Mouse (Mus musculus) stomach, embryonic 14.5 days (tissue): Measurements from ENCODE around the gene Olfr639. TPM values are rescaled to one million over a fixed set of nuclear protein-coding genes. Genes with fewer than 3 reads are reported as not detected.
"Not testable (repeated sequence)": the region's sequence is repeated elsewhere in the genome, so short reads cannot be mapped to it uniquely, and the experiment has no call there.

Experiments used
- ATAC-seq: fragments of 200-750 bp; cut with Nextera tagmentation; 2 replicates; pipeline ENCODE4 v1.8.0; 2017; ENCODE audit warnings: low read depth, moderate TSS enrichment; ENCODE audit not compliant: insufficient number of reproducible peaks, insufficient read depth, low FRiP score
- H3K27ac ChIP-seq: fragments of 300-500 bp; sonication (generic); 2 replicates; pipeline ENCODE4 v1.5.1; 2014; ENCODE audit warnings: mild to moderate bottlenecking, low read length, moderate library complexity, mixed read lengths
- H3K27me3 ChIP-seq: fragments of 300-500 bp; sonication (generic); 2 replicates; pipeline ENCODE4 v1.6.1; 2014; ENCODE audit warnings: low read length, control low read depth, mixed read lengths; ENCODE audit not compliant: control insufficient read depth, insufficient read depth
- H3K36me3 ChIP-seq: fragments of 300-500 bp; sonication (generic); 2 replicates; pipeline ENCODE4 v1.6.1; 2014; ENCODE audit warnings: mild to moderate bottlenecking, control low read depth, low read length, moderate library complexity, mixed read lengths; ENCODE audit not compliant: control insufficient read depth, insufficient read depth
- H3K4me1 ChIP-seq: fragments of 300-500 bp; sonication (generic); 2 replicates; pipeline ENCODE4 v1.6.1; 2014; ENCODE audit warnings: low read length, control low read depth, mixed read lengths; ENCODE audit not compliant: control insufficient read depth, insufficient read depth
- H3K4me2 ChIP-seq: fragments of 300-500 bp; sonication (generic); replicated peaks from 2 replicates; pipeline ENCODE4 v1.6.1; 2014; ENCODE audit warnings: low read depth, low read length, control low read depth
- H3K4me3 ChIP-seq: fragments of 300-500 bp; sonication (generic); 2 replicates; pipeline ENCODE4 v1.5.1; 2014; ENCODE audit warnings: low read depth, low read length, control low read depth
- H3K9ac ChIP-seq: fragments of 300-500 bp; sonication (generic); replicated peaks from 2 replicates; pipeline ENCODE4 v1.6.1; 2014; ENCODE audit warnings: low read depth, mild to moderate bottlenecking, control low read depth, low read length, moderate library complexity, mixed read lengths
- H3K9me3 ChIP-seq: fragments of 300-500 bp; sonication (generic); 2 replicates; pipeline ENCODE4 v1.6.1; 2016; ENCODE audit warnings: low read depth, low read length, control low read depth; ENCODE audit not compliant: control insufficient read depth
- WGBS: fragments of 180-500 bp; shearing (Covaris S2); extraction: QIAGEN DNeasy Blood & Tissue Kit; methylation state at CpG from one replicate; pipeline ENCODE4 v1.1.7; 2014; 5-methylcytosine and 5-hydroxymethylcytosine counted together
- polyA plus RNA-seq: library from polyadenylated mRNA; unstranded; fragments of >200 nt; fragmentation: Nextera tagmentation; extraction: Ambion mirVana; gene quantifications from 2 replicates; pipeline ENCODE4 v1.2.1, GENCODE M21; 2014

The Olfr639 gene
- polyA plus RNA-seq, 1 experiment from 2014 or later, result 0.03 TPM

- H3K27ac ChIP-seq, result no peak overlapping the region
- no peak overlapping the region for H3K4me3 ChIP-seq
- no peaks in the 10 kb centered on the region for H3K4me1 ChIP-seq
- H3K9ac ChIP-seq, result no peak overlapping the region
- WGBS, result 81% methylated on average over 1 of the region's 1 CpGs
- no peaks in the 10 kb centered on the region for H3K36me3 ChIP-seq
- no peak overlapping the region for H3K4me2 ChIP-seq
- H3K9me3 ChIP-seq, result no peaks in the 10 kb centered on the region
- ATAC-seq, result no peak
- H3K27me3 ChIP-seq, result no peaks in the 10 kb centered on the region
Measured at GRCm38 (mm10) chr7:104018953-104019352, 1.9 kb upstream of the Olfr639 start.

GRCm38 (mm10) chr7:103999124-103999523, 18.0 kb downstream of the Olfr639 start:
- Histone ChIP-seq H3K27ac (no peak overlapping the region), H3K4me3 (no peak overlapping the region), H3K4me2 (no peak overlapping the region), H3K9ac (no peak overlapping the region), H3K9me3 (no peaks in the 10 kb centered on the region), H3K27me3 (no peaks in the 10 kb centered on the region), H3K36me3 (no peaks in the 10 kb centered on the region), H3K4me1 (no peaks in the 10 kb centered on the region)
- ATAC-seq, result no peak

DNA sequence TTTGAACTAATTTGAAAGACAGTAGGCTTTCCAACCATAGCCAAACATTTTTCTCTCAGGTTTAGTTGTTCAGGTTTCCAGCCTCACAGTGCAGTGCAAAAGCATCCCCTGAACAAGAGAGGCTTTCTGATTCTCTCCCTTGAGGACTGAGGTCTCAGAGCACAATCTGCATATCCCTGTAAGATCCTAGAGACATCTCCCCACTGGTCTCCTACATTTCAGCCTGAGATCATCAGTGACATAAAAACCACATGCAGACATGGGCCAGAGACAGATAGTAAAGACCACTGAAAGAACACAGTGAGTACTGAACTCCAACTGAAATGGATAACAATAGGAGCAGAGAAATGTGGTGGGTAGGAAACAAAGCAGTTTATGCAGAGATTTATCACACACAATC, 18.7 kb downstream of the Olfr639 start, which contains the start of gene Olfr638:
Gene Olfr638 (plus strand): TSS at position 301 of the 400 bp plus-strand sequence.
- Histone ChIP-seq H3K9me3 (no peaks in the 10 kb centered on the region), H3K27ac (no peak within 1 kb of the TSS), H3K9ac (no peak within 1 kb of the TSS), H3K4me3 (no peak within 1 kb of the TSS), H3K4me2 (no peak within 1 kb of the TSS), H3K36me3 (no peaks in the 10 kb centered on the region), H3K27me3 (no peaks in the 10 kb centered on the region), H3K4me1 (no peaks in the 10 kb centered on the region)
- no peak for ATAC-seq

DNA sequence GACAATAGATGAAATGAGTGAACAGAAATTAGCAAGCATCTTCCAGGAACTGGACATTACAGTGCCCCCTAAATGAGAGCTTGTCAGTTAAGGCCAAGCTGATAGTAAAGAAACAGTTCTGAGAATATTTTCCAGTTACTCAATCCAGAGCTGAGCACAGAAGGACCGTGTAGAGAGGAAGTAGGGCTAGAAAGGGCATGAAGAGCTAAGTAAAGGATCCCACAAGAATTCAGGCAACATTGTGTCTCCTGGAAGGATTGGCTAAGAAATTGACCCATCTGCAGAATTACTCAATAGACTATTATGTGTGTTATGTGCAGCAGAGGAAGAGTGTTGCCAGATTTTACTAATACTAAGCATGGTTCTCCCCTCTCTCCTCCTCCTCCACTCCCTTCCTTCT, 45.3 kb downstream of the Olfr639 start:
- Histone ChIP-seq H3K4me3 (no peak overlapping the region), H3K4me2 (no peak overlapping the region), H3K9me3 (no peaks in the 10 kb centered on the region), H3K27me3 (no peaks in the 10 kb centered on the region), H3K36me3 (no peaks in the 10 kb centered on the region), H3K4me1 (no peaks in the 10 kb centered on the region), H3K27ac (no peak overlapping the region), H3K9ac (no peak overlapping the region)
- WGBS, result 72% methylated on average over 1 of the region's 1 CpGs
- ATAC-seq, result no peak

- no peak for ATAC-seq
- no peaks in the 10 kb centered on the region for H3K4me1 ChIP-seq
- H3K27me3 ChIP-seq, result no peaks in the 10 kb centered on the region
- no peaks in the 10 kb centered on the region for H3K9me3 ChIP-seq
- H3K36me3 ChIP-seq, result no peaks in the 10 kb centered on the region
- H3K9ac ChIP-seq, result no peak within 1 kb of the TSS
- H3K4me2 ChIP-seq, result no peak within 1 kb of the TSS
- 74% methylated on average over 1 of the region's 1 CpGs for WGBS
- H3K4me3 ChIP-seq, result no peak within 1 kb of the TSS
- no peak within 1 kb of the TSS for H3K27ac ChIP-seq
Measured at GRCm38 (mm10) chr7:103970852-103971251, 46.3 kb downstream of the Olfr639 start, which contains the start of gene Olfr635. TSS of gene Olfr635 (plus strand) at chr7:103971152.

- not testable (repeated sequence) for ATAC-seq, H3K9ac ChIP-seq, H3K9me3 ChIP-seq, H3K4me2 ChIP-seq, H3K36me3 ChIP-seq, H3K4me1 ChIP-seq, H3K27ac ChIP-seq, H3K27me3 ChIP-seq, H3K4me3 ChIP-seq
- 91% methylated on average over 22 of the region's 22 CpGs for WGBS
Measured at GRCm38 (mm10) chr7:103966873-103967272, 50.2 kb downstream of the Olfr639 start.

Other genes with a start within 250 kb of the Olfr639 start
- not detected in 2 replicates for gene Olfr69, start 245.7 kb downstream of the Olfr639 start, polyA plus RNA-seq
- not detected in 2 replicates for gene Olfr68, start 237.6 kb downstream of the Olfr639 start, polyA plus RNA-seq
- gene Olfr67, start 225.5 kb downstream of the Olfr639 start, polyA plus RNA-seq, result not detected in 2 replicates
- gene Hbb-bt, start 203.3 kb downstream of the Olfr639 start, polyA plus RNA-seq, result 1,564 and 1,619 TPM in 2 replicates
- gene Hbb-bs, start 189.2 kb downstream of the Olfr639 start, polyA plus RNA-seq, result 3,670 and 3,888 TPM in 2 replicates
- gene Hbb-bh2, start 176.8 kb downstream of the Olfr639 start, polyA plus RNA-seq, result not detected in 2 replicates
- gene Hbb-bh1, start 174.1 kb downstream of the Olfr639 start, polyA plus RNA-seq, result 2.9 and 6.2 TPM in 2 replicates
- 616 and 882 TPM in 2 replicates for gene Hbb-y, start 164.1 kb downstream of the Olfr639 start, polyA plus RNA-seq
- not detected in 2 replicates for gene Olfr66, start 131.1 kb downstream of the Olfr639 start, polyA plus RNA-seq
- gene Olfr64, start 122.8 kb downstream of the Olfr639 start, polyA plus RNA-seq, result not detected in 2 replicates
- not detected in 2 replicates for gene Olfr65, start 113.8 kb downstream of the Olfr639 start, polyA plus RNA-seq
- gene Olfr631, start 88.5 kb downstream of the Olfr639 start, polyA plus RNA-seq, result not detected in 2 replicates
- gene Olfr632, start 83.0 kb downstream of the Olfr639 start, polyA plus RNA-seq, result not detected in 2 replicates
- not detected in 2 replicates for gene Olfr633, start 72.9 kb downstream of the Olfr639 start, polyA plus RNA-seq
- gene Olfr635, start 46.2 kb downstream of the Olfr639 start, polyA plus RNA-seq, result not detected in 2 replicates
- gene Olfr638, start 18.6 kb downstream of the Olfr639 start, polyA plus RNA-seq, result not detected in 2 replicates
- gene Olfr640, start 8.3 kb upstream of the Olfr639 start, polyA plus RNA-seq, result not detected in 2 replicates
- gene Olfr641, start 18.1 kb upstream of the Olfr639 start, polyA plus RNA-seq, result not detected in 2 replicates
- not detected in 2 replicates for gene Olfr642, start 35.4 kb upstream of the Olfr639 start, polyA plus RNA-seq
- not detected in 2 replicates for gene 4930516K23Rik, start 44.1 kb upstream of the Olfr639 start, polyA plus RNA-seq
- not detected in 2 replicates for gene Olfr644, start 54.6 kb upstream of the Olfr639 start, polyA plus RNA-seq
- not detected in 2 replicates for gene Olfr645, start 68.2 kb upstream of the Olfr639 start, polyA plus RNA-seq
- gene Olfr646, start 87.6 kb upstream of the Olfr639 start, polyA plus RNA-seq, result not detected in 2 replicates
- not detected in 2 replicates for gene Ubqln5, start 112.5 kb upstream of the Olfr639 start, polyA plus RNA-seq
- gene Olfr643, start 120.1 kb upstream of the Olfr639 start, polyA plus RNA-seq, result not detected in 2 replicates
- not detected in 2 replicates for gene Ubqln3, start 126.0 kb upstream of the Olfr639 start, polyA plus RNA-seq
- not detected in 2 replicates for gene Ubqlnl, start 133.3 kb upstream of the Olfr639 start, polyA plus RNA-seq
- not detected in 2 replicates for gene Olfm5, start 147.5 kb upstream of the Olfr639 start, polyA plus RNA-seq
- gene Olfr648, start 166.1 kb upstream of the Olfr639 start, polyA plus RNA-seq, result 0.25 and 0.34 TPM in 2 replicates
- gene Olfr649, start 178.7 kb upstream of the Olfr639 start, polyA plus RNA-seq, result not detected in 2 replicates
- gene Trim6, start 201.5 kb upstream of the Olfr639 start, polyA plus RNA-seq, result 1.3 and 1.4 TPM in 2 replicates
- 1.8 and 1.9 TPM in 2 replicates for gene Trim34a, start 227.2 kb upstream of the Olfr639 start, polyA plus RNA-seq